Mouse (Mus musculus) kidney, postnatal 0 days (tissue): Measurements from ENCODE around the gene Rassf4. TPM values are rescaled to one million over a fixed set of nuclear protein-coding genes. Genes with fewer than 3 reads are reported as not detected.

ENCODE experiments used
- ATAC-seq: fragments of 200-750 bp; cut with Nextera tagmentation; replicated peaks from 2 replicates; pipeline ENCODE4 v1.8.0; 2017; ENCODE audit warnings: low read depth, moderate number of reproducible peaks, moderate TSS enrichment, moderate library complexity; ENCODE audit not compliant: low FRiP score
- DNase-seq: peaks from one replicate; pipeline ENCODE4 v3.0.0-alpha.2; 2016; ENCODE audit warnings: low spot score
- H3K27ac ChIP-seq: fragments of 300-500 bp; sonication (generic); 2 replicates; pipeline ENCODE4 v1.5.1; 2014; ENCODE audit warnings: mild to moderate bottlenecking
- H3K27me3 ChIP-seq: fragments of 300-500 bp; sonication (generic); 2 replicates; pipeline ENCODE4 v1.6.1; 2014; ENCODE audit warnings: low read length, mixed read lengths; ENCODE audit not compliant: insufficient read depth
- H3K36me3 ChIP-seq: fragments of 300-500 bp; sonication (generic); 2 replicates; pipeline ENCODE4 v1.6.1; 2014; ENCODE audit warnings: low read length, mixed read lengths; ENCODE audit not compliant: insufficient read depth
- H3K4me1 ChIP-seq: fragments of 300-500 bp; sonication (generic); replicated peaks from 2 replicates; pipeline ENCODE4 v1.6.1; 2014; ENCODE audit warnings: antibody characterized with exemption, low read length, mixed read lengths; ENCODE audit not compliant: insufficient read depth
- H3K4me2 ChIP-seq: fragments of 300-500 bp; sonication (generic); 2 replicates; pipeline ENCODE4 v1.6.1; 2014; ENCODE audit warnings: mild to moderate bottlenecking, low read length, moderate library complexity, mixed read lengths
- H3K4me3 ChIP-seq: fragments of 300-500 bp; sonication (generic); replicated peaks from 2 replicates; pipeline ENCODE4 v1.5.1; 2014; ENCODE audit warnings: low read depth, low read length
- H3K9ac ChIP-seq: fragments of 300-500 bp; sonication (generic); 2 replicates; pipeline ENCODE4 v1.6.1; 2014; ENCODE audit warnings: low read depth, low read length
- H3K9me3 ChIP-seq: fragments of 300-500 bp; sonication (generic); replicated peaks from 2 replicates; pipeline ENCODE4 v1.6.1; 2016; ENCODE audit warnings: low read length, inconsistent platforms, mixed read lengths
- CTCF ChIP-seq: IDR thresholded peaks from 2 replicates; pipeline ENCODE4 v1.5.1; 2016; ENCODE audit warnings: antibody characterized with exemption, low read depth, mild to moderate bottlenecking, moderate library complexity
- WGBS: fragments of 180-500 bp; shearing (Covaris S2); extraction: QIAGEN DNeasy Blood & Tissue Kit; methylation state at CpG from one replicate; pipeline ENCODE4 v1.1.7; 2014; 5-methylcytosine and 5-hydroxymethylcytosine counted together
- polyA plus RNA-seq: library from polyadenylated mRNA; unstranded; fragments of >200 nt; fragmentation: Nextera tagmentation; extraction: Ambion mirVana; gene quantifications from 2 replicates; pipeline ENCODE4 v1.2.1, GENCODE M21; 2015

Gene Rassf4
- polyA plus RNA-seq, 1 experiment from 2014 or later = 3.6 TPM

GRCm38 (mm10) chr6:116644335-116644734 is 29.4 kb downstream of the Rassf4 start:
- no peak overlapping the region for H3K27ac ChIP-seq
- WGBS = 45% methylated on average over 3 of the region's 3 CpGs
- H3K27me3 ChIP-seq = no peaks in the 10 kb centered on the region
- TF ChIP-seq CTCF = no peak
- no peak overlapping the region for H3K4me2 ChIP-seq
- ATAC-seq (no peak), DNase-seq (peak; percentile 31)
- no peaks in the 10 kb centered on the region for H3K36me3 ChIP-seq
- H3K9me3 ChIP-seq = no peaks in the 10 kb centered on the region
- 0 out of 2 replicates have a peak, but pooled peaks cover 4% of the 10 kb centered on the region for H3K4me1 ChIP-seq
- H3K9ac ChIP-seq = no peak overlapping the region
- no peak overlapping the region for H3K4me3 ChIP-seq

GRCm38 (mm10) chr6:116643881-116644280 is 29.9 kb downstream of the Rassf4 start:
- Histone ChIP-seq H3K27me3 (no peaks in the 10 kb centered on the region), H3K9me3 (no peaks in the 10 kb centered on the region), H3K36me3 (no peaks in the 10 kb centered on the region), H3K27ac (no peak overlapping the region), H3K4me1 (0 out of 2 replicates have a peak, but pooled peaks cover 4% of the 10 kb centered on the region), H3K4me2 (no peak overlapping the region), H3K4me3 (no peak overlapping the region), H3K9ac (no peak overlapping the region)
- no peak for TF ChIP-seq CTCF
- ATAC-seq (no peak), DNase-seq (no peak)
- WGBS = 61% methylated on average over 4 of the region's 4 CpGs

- no peak overlapping the region for H3K4me2 ChIP-seq
- H3K9me3 ChIP-seq = no peaks in the 10 kb centered on the region
- WGBS = 77% methylated on average over 11 of the region's 11 CpGs
- ATAC-seq (no peak), DNase-seq (no peak)
- H3K4me1 ChIP-seq = 0 out of 2 replicates have a peak, but pooled peaks cover 4% of the 10 kb centered on the region
- no peak overlapping the region for H3K27ac ChIP-seq
- TF ChIP-seq CTCF = no peak
- H3K27me3 ChIP-seq = no peaks in the 10 kb centered on the region
- no peak overlapping the region for H3K9ac ChIP-seq
- no peaks in the 10 kb centered on the region for H3K36me3 ChIP-seq
- no peak overlapping the region for H3K4me3 ChIP-seq
These were observed 30.8 kb downstream of the Rassf4 start for GRCm38 (mm10) chr6:116642942-116643341.

GRCm38 (mm10) chr6:116639663-116640062 is 34.1 kb downstream of the Rassf4 start:
- Histone ChIP-seq H3K4me3 (no peak overlapping the region), H3K9ac (no peak overlapping the region), H3K4me1 (no peaks in the 10 kb centered on the region), H3K9me3 (no peaks in the 10 kb centered on the region), H3K36me3 (no peaks in the 10 kb centered on the region), H3K27me3 (no peaks in the 10 kb centered on the region), H3K27ac (no peak overlapping the region), H3K4me2 (no peak overlapping the region)
- DNase-seq = no peak
- no peak for ATAC-seq
- WGBS = 73% methylated on average over 2 of the region's 2 CpGs
- no peak for TF ChIP-seq CTCF

GRCm38 (mm10) chr6:116638871-116639270 is 34.9 kb downstream of the Rassf4 start:
- ATAC-seq (no peak), DNase-seq (no peak)
- no peaks in the 10 kb centered on the region for H3K4me1 ChIP-seq
- no peak overlapping the region for H3K4me3 ChIP-seq
- no peaks in the 10 kb centered on the region for H3K36me3 ChIP-seq
- H3K27me3 ChIP-seq = no peaks in the 10 kb centered on the region
- 79% methylated on average over 2 of the region's 2 CpGs for WGBS
- no peaks in the 10 kb centered on the region for H3K9me3 ChIP-seq
- H3K9ac ChIP-seq = no peak overlapping the region
- H3K27ac ChIP-seq = no peak overlapping the region
- no peak for TF ChIP-seq CTCF
- no peak overlapping the region for H3K4me2 ChIP-seq

- no peak for TF ChIP-seq CTCF
- Histone ChIP-seq H3K27ac (no peak overlapping the region), H3K9me3 (no peaks in the 10 kb centered on the region), H3K27me3 (no peaks in the 10 kb centered on the region), H3K4me3 (no peak overlapping the region), H3K36me3 (no peaks in the 10 kb centered on the region), H3K4me2 (no peak overlapping the region), H3K4me1 (no peaks in the 10 kb centered on the region), H3K9ac (no peak overlapping the region)
- 75% methylated on average over 5 of the region's 5 CpGs for WGBS
- no peak for ATAC-seq
- DNase-seq = no peak
These were observed 36.3 kb downstream of the Rassf4 start for GRCm38 (mm10) chr6:116637496-116637895.
